Mouse (Mus musculus): ENCODE measurements around the gene Lama4. TPM values are rescaled to one million over a fixed set of nuclear protein-coding genes. Genes with fewer than 3 reads are reported as not detected.

The Lama4 gene
- total and polyA plus RNA-seq, 3 experiments, result not detected

DNA sequence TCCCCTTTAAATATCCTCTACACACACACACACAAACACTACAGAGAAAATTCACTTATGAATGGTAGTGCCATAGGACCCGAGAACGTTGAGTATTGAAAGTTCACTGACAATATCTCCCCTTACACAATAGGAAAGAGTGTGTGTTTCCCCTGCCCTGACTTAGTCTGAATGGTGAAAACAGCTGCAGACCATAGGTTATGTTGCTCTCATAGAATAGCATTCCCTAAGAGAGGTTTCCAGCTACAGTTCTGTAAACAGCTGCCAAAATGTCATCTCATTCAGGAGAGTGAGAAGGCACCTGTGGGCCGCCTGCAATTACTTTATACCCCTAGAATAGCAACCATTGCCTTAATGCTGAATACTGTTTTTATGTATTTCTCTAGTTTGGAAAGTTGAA lies 141.1 kb downstream of the Lama4 start:
- Histone ChIP-seq H3K27ac (ENCODE audit: control insufficient read depth, low read depth, low read length) (no peak overlapping the region), H3K27me3 (ENCODE audit: control insufficient read depth in 1 of 2, insufficient read depth in 2 of 2, low read length in 2 of 2) (no peaks in the 10 kb centered on the region), H3K4me1 (ENCODE audit: control insufficient read depth in 1 of 2, insufficient read depth in 2 of 2, low read length in 2 of 2) (no peaks in the 10 kb centered on the region), H3K9me3 (replicated peaks; ENCODE audit: insufficient read depth, low read length) (no peaks in the 10 kb centered on the region), H3K4me3 (ENCODE audit: control insufficient read depth in 1 of 2, insufficient read depth in 1 of 2, low read depth in 2 of 2, low read length in 2 of 2) (no peak overlapping the region), H3K79me2 (ENCODE audit: control insufficient read depth, insufficient read depth, low read length, poor library complexity) (no peaks in the 10 kb centered on the region), H3K9ac (ENCODE audit: control insufficient read depth, low read depth, low read length, poor library complexity, severe bottlenecking) (no peak overlapping the region), H3K36me3 (ENCODE audit: control insufficient read depth in 1 of 2, insufficient read depth in 2 of 2, low read length in 2 of 2) (no peaks in the 10 kb centered on the region)
- TF ChIP-seq UBTF (IDR thresholded peaks at IDR 0.05; ENCODE audit: borderline replicate concordance, insufficient read depth, low read depth, low read length) (no peak), ZC3H11A (IDR thresholded peaks at IDR 0.05; ENCODE audit: low read depth, low read length) (no peak), CHD2 (IDR thresholded peaks at IDR 0.05; ENCODE audit: low read length) (no peak), GABPA (IDR thresholded peaks at IDR 0.05; ENCODE audit: low read depth, low read length) (no peak)
- DNase-seq (ENCODE audit: low read depth, low spot score), result no peak

DNA sequence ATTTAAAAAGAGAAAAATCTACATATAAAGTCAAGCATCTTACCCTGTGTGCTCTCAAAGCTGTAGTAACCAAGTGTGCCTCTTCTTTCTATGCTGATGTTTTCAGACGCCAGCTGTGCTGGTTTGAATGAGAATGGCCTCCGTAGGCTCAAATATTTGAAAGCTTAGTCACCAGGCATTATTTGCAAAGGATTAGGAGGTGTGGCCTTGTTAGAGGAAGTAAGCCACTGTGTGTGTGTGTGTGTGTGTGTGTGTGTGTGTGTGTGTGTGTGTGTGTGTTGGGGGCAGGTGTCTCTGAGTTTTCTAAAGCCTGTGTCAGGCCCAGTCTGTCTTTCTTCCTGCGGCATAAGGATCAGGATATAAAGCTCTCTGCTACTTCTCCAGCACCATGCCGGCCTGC lies 141.6 kb downstream of the Lama4 start:
- Histone ChIP-seq H3K4me3 (ENCODE audit: control insufficient read depth in 1 of 2, insufficient read depth in 1 of 2, low read depth in 2 of 2, low read length in 2 of 2) (no peak overlapping the region), H3K9ac (ENCODE audit: control insufficient read depth, low read depth, low read length, poor library complexity, severe bottlenecking) (no peak overlapping the region), H3K4me1 (ENCODE audit: control insufficient read depth in 1 of 2, insufficient read depth in 2 of 2, low read length in 2 of 2) (no peaks in the 10 kb centered on the region), H3K9me3 (replicated peaks; ENCODE audit: insufficient read depth, low read length) (no peaks in the 10 kb centered on the region), H3K79me2 (ENCODE audit: control insufficient read depth, insufficient read depth, low read length, poor library complexity) (no peaks in the 10 kb centered on the region), H3K27ac (ENCODE audit: control insufficient read depth, low read depth, low read length) (no peak overlapping the region), H3K27me3 (ENCODE audit: control insufficient read depth in 1 of 2, insufficient read depth in 2 of 2, low read length in 2 of 2) (no peaks in the 10 kb centered on the region), H3K36me3 (ENCODE audit: control insufficient read depth in 1 of 2, insufficient read depth in 2 of 2, low read length in 2 of 2) (no peaks in the 10 kb centered on the region)
- no peak for TF ChIP-seq NELFE (IDR thresholded peaks at IDR 0.05; ENCODE audit: low read depth, low read length)
- TF ChIP-seq MYB (IDR thresholded peaks at IDR 0.05; ENCODE audit: low read depth, low read length), result no peak
- TF ChIP-seq NRF1 (IDR thresholded peaks at IDR 0.05; ENCODE audit: insufficient read depth, low read depth, low read length, poor library complexity, severe bottlenecking), result no peak
- no peak for TF ChIP-seq ZC3H11A (IDR thresholded peaks at IDR 0.05; ENCODE audit: low read depth, low read length)
- no peak for TF ChIP-seq ZMIZ1 (IDR thresholded peaks at IDR 0.05; ENCODE audit: low read depth, low read length)
- TF ChIP-seq USF2 (IDR thresholded peaks at IDR 0.05; ENCODE audit: borderline replicate concordance in 1 of 2, insufficient read depth in 1 of 2, low read depth in 1 of 2, low read length in 2 of 2), result no peak
- no peak for TF ChIP-seq ETS1 (IDR thresholded peaks at IDR 0.05; ENCODE audit: low read depth, low read length)
- no peak for TF ChIP-seq UBTF (IDR thresholded peaks at IDR 0.05; ENCODE audit: borderline replicate concordance, insufficient read depth, low read depth, low read length)
- no peak for TF ChIP-seq GABPA (IDR thresholded peaks at IDR 0.05; ENCODE audit: low read depth, low read length)
- TF ChIP-seq EP300 (IDR thresholded peaks at IDR 0.05; ENCODE audit: low read depth in 1 of 2, low read length in 2 of 2), result no peak
- no peak for TF ChIP-seq HCFC1 (IDR thresholded peaks at IDR 0.05; ENCODE audit: low read depth, low read length)
- no peak for TF ChIP-seq KAT2A (conservative IDR thresholded peaks at IDR 0.05; ENCODE audit: low read depth, low read length)
- TF ChIP-seq SIN3A (IDR thresholded peaks at IDR 0.05; ENCODE audit: low read length), result no peak
- TF ChIP-seq POLR2AphosphoS2 (IDR thresholded peaks at IDR 0.05; ENCODE audit: low read length), result no peak
- TF ChIP-seq MYC (IDR thresholded peaks at IDR 0.05; ENCODE audit: low read depth, low read length), result no peak
- DNase-seq (ENCODE audit: low read depth, low spot score), result no peak

All from MEL (cell line).